Comparison of ENCODE assay signal across 23 mouse cellular contexts in genomic region chrX:142726311-142726710, GRCm38 (mm10). TPM values are rescaled to one million over a fixed set of nuclear protein-coding genes. Genes with fewer than 3 reads are reported as not detected.
DNase-seq lines count a peak whose midpoint lies in the region; ATAC-seq lines count a peak whose summit lies in the region.
"Had no signal": no experiment of that assay in that cellular context is flagged by ENCODE, and none has a peak within 500 bp of the region (broad histone marks: within the 10 kb centered on the region; RNA-seq: fewer than 3 reads in every experiment).

No protein-coding gene starts in this region.

- no peak overlapping the region for H3K4me3 ChIP-seq in forebrain, embryonic 13.5 days
- no peak overlapping the region for H3K4me3 ChIP-seq in forebrain, embryonic 11.5 days (ENCODE audit: low read depth, low read length)
- no peak overlapping the region for H3K4me3 ChIP-seq in hindbrain, embryonic 15.5 days
- H3K4me3 ChIP-seq in hindbrain, embryonic 11.5 days (ENCODE audit: low read depth, low read length), result no peak overlapping the region
- H3K4me3 ChIP-seq: embryonic facial prominence, embryonic 13.5 days; heart, embryonic 10.5 days; limb, embryonic 12.5 days; liver, embryonic 12.5 days; neural tube, embryonic 12.5 days had no signal

- no peaks in the 10 kb centered on the region for H3K36me3 ChIP-seq in forebrain, embryonic 13.5 days (ENCODE audit: poor library complexity, severe bottlenecking)
- no peaks in the 10 kb centered on the region for H3K36me3 ChIP-seq in forebrain, embryonic 11.5 days (ENCODE audit: control insufficient read depth, insufficient read depth, low read length)
- H3K36me3 ChIP-seq in hindbrain, embryonic 15.5 days, result no peaks in the 10 kb centered on the region
- no peaks in the 10 kb centered on the region for H3K36me3 ChIP-seq in hindbrain, embryonic 11.5 days (ENCODE audit: control insufficient read depth, insufficient read depth, low read length)
- H3K36me3 ChIP-seq: embryonic facial prominence, embryonic 13.5 days; heart, embryonic 10.5 days; limb, embryonic 12.5 days; neural tube, embryonic 12.5 days had no signal

- 0 out of 2 replicates have a peak, but pooled peaks cover 5% of the 10 kb centered on the region for H3K27me3 ChIP-seq in forebrain, embryonic 13.5 days
- H3K27me3 ChIP-seq in forebrain, embryonic 11.5 days (ENCODE audit: control insufficient read depth, insufficient read depth, low read length), result peaks cover 6% of the 10 kb centered on the region
- 0 out of 2 replicates have a peak, but pooled peaks cover 2% of the 10 kb centered on the region for H3K27me3 ChIP-seq in hindbrain, embryonic 15.5 days
- H3K27me3 ChIP-seq in hindbrain, embryonic 11.5 days (ENCODE audit: control insufficient read depth, insufficient read depth, low read length), result no peaks in the 10 kb centered on the region
- H3K27me3 ChIP-seq: liver, embryonic 12.5 days; neural tube, embryonic 12.5 days had no signal

- ATAC-seq in forebrain, embryonic 13.5 days, result 0 out of 2 replicates have a peak, but pooled peaks have one; percentile 42
- ATAC-seq in forebrain, embryonic 11.5 days (replicated peaks; ENCODE audit: low FRiP score), result no peak
- ATAC-seq in hindbrain, embryonic 15.5 days (ENCODE audit: low FRiP score, low read depth), result 0 out of 2 replicates have a peak, but pooled peaks have one; percentile 19
- no peak for ATAC-seq in hindbrain, embryonic 11.5 days (ENCODE audit: low FRiP score)
- ATAC-seq: activated CD4-positive, CD25-positive, alpha-beta regulatory T cell, adult 4 months; CD4-positive, CD25-positive, alpha-beta regulatory T cell, adult 4 months; inflammation-experienced regulatory T-cells, adult 6 months; liver, embryonic 12.5 days had no signal

- H3K9ac ChIP-seq in forebrain, embryonic 13.5 days, result no peak overlapping the region
- no peak overlapping the region for H3K9ac ChIP-seq in forebrain, embryonic 11.5 days (ENCODE audit: low read length)
- no peak overlapping the region for H3K9ac ChIP-seq in hindbrain, embryonic 15.5 days
- H3K9ac ChIP-seq in hindbrain, embryonic 11.5 days (ENCODE audit: low read depth, low read length), result no peak overlapping the region
- H3K9ac ChIP-seq: embryonic facial prominence, embryonic 13.5 days; limb, embryonic 12.5 days; liver, embryonic 12.5 days; neural tube, embryonic 12.5 days had no signal

- no peaks in the 10 kb centered on the region for H3K9me3 ChIP-seq in forebrain, embryonic 13.5 days (replicated peaks)
- H3K9me3 ChIP-seq in forebrain, embryonic 11.5 days (ENCODE audit: control insufficient read depth, low read length), result no peaks in the 10 kb centered on the region
- H3K9me3 ChIP-seq in hindbrain, embryonic 15.5 days, result no peaks in the 10 kb centered on the region
- no peaks in the 10 kb centered on the region for H3K9me3 ChIP-seq in hindbrain, embryonic 11.5 days (ENCODE audit: control insufficient read depth, low read length)
- H3K9me3 ChIP-seq: embryonic facial prominence, embryonic 13.5 days; heart, embryonic 10.5 days; limb, embryonic 12.5 days; liver, embryonic 12.5 days; neural tube, embryonic 12.5 days had no signal

- peaks cover 20% of the 10 kb centered on the region for H3K4me1 ChIP-seq in forebrain, embryonic 13.5 days
- peaks cover 2% of the 10 kb centered on the region; the same call in 1 of the 2 replicates for H3K4me1 ChIP-seq in forebrain, embryonic 11.5 days (replicated peaks; ENCODE audit: control insufficient read depth, insufficient read depth, low read length)
- peaks cover 8% of the 10 kb centered on the region; the same call in 1 of the 2 replicates for H3K4me1 ChIP-seq in hindbrain, embryonic 15.5 days (replicated peaks)
- no peaks in the 10 kb centered on the region for H3K4me1 ChIP-seq in hindbrain, embryonic 11.5 days (replicated peaks; ENCODE audit: control insufficient read depth, insufficient read depth, low read length)
- H3K4me1 ChIP-seq: limb, embryonic 12.5 days; neural tube, embryonic 12.5 days had no signal

- no peak overlapping the region for H3K4me2 ChIP-seq in forebrain, embryonic 13.5 days
- no peak overlapping the region for H3K4me2 ChIP-seq in forebrain, embryonic 11.5 days (ENCODE audit: low read depth, low read length, severe bottlenecking)
- no peak overlapping the region for H3K4me2 ChIP-seq in hindbrain, embryonic 15.5 days
- H3K4me2 ChIP-seq in hindbrain, embryonic 11.5 days (replicated peaks; ENCODE audit: low read depth, low read length), result no peak overlapping the region
- H3K4me2 ChIP-seq: embryonic facial prominence, embryonic 13.5 days; limb, embryonic 12.5 days; liver, embryonic 12.5 days; neural tube, embryonic 12.5 days had no signal

- DNase-seq in forebrain, embryonic 11.5 days (ENCODE audit: low spot score), result no peak
- DNase-seq in hindbrain, embryonic 11.5 days (ENCODE audit: low spot score), result no peak
- peak; percentile 51 for DNase-seq in cerebellum, adult 11 months
- DNase-seq in cerebellum, postnatal 10 days, result peak; percentile 49 to 57
- no peak for DNase-seq in MN1 (ENCODE audit: low spot score)
- no peak for DNase-seq in gastrocnemius, postnatal 25 days
- DNase-seq: adrenal gland, postnatal 25 days; gastrocnemius, postnatal 36 days; heart, postnatal 36 days; kidney, adult 9 months; kidney, postnatal 36 days; lung, adult 2 months; thymus, postnatal 14 days had no signal

- H3K27ac ChIP-seq in forebrain, embryonic 13.5 days, result no peak overlapping the region
- no peak overlapping the region for H3K27ac ChIP-seq in forebrain, embryonic 11.5 days (ENCODE audit: low read depth, low read length)
- H3K27ac ChIP-seq in hindbrain, embryonic 15.5 days (replicated peaks), result no peak overlapping the region
- no peak overlapping the region for H3K27ac ChIP-seq in hindbrain, embryonic 11.5 days (ENCODE audit: low read depth, low read length)
- H3K27ac ChIP-seq: embryonic facial prominence, embryonic 13.5 days; heart, embryonic 10.5 days; limb, embryonic 12.5 days; liver, embryonic 12.5 days; neural tube, embryonic 12.5 days had no signal

- 54% methylated on average over 2 of the region's 2 CpGs for whole genome bisulfite sequencing in forebrain, embryonic 13.5 days
- WGBS in forebrain, embryonic 11.5 days, result 79% methylated on average over 2 of the region's 2 CpGs
- WGBS in hindbrain, embryonic 15.5 days, result 64% methylated on average over 2 of the region's 2 CpGs
- WGBS in hindbrain, embryonic 11.5 days, result 65% methylated on average over 2 of the region's 2 CpGs

RNA-seq across cellular contexts. Expression of gene Tmem164, which starts 45.1 kb away (rescaled TPM):
- 28.0 and 29.8 TPM in 2 replicates for polyA plus RNA-seq in forebrain, embryonic 13.5 days (2015; fragmentation: Nextera tagmentation; extraction: Ambion mirVana)
- polyA plus RNA-seq in forebrain, embryonic 11.5 days (2014; fragmentation: Nextera tagmentation; extraction: Ambion mirVana), result 37.6 and 42.6 TPM in 2 replicates
- 24.9 and 25.1 TPM in 2 replicates for polyA plus RNA-seq in hindbrain, embryonic 15.5 days (2015; fragmentation: Nextera tagmentation; extraction: Ambion mirVana)
- 24.2 and 26.2 TPM in 2 replicates for polyA plus RNA-seq in hindbrain, embryonic 11.5 days (2014; fragmentation: Nextera tagmentation; extraction: Ambion mirVana)
- 1 to 10 TPM; 2.8 to 4.0 TPM for total RNA-seq in gastrocnemius, postnatal 25 days (2021)

Comparison
In these comparisons a context has a peak if more than half of its experiments do, and no peak if none do; other contexts are left out.
1. ATAC-seq: peak in forebrain, embryonic 13.5 days (single experiment) and hindbrain, embryonic 15.5 days (single experiment); none in forebrain, embryonic 11.5 days (single experiment) and hindbrain, embryonic 11.5 days (single experiment).
2. DNase-seq: peak in cerebellum, adult 11 months (single experiment) and cerebellum, postnatal 10 days (2 of 2); none in forebrain, embryonic 11.5 days (single experiment), hindbrain, embryonic 11.5 days (single experiment), MN1 (single experiment) and gastrocnemius, postnatal 25 days (single experiment).